Mouse (Mus musculus): ENCODE measurements around the gene Ralgapa2. TPM values are rescaled to one million over a fixed set of nuclear protein-coding genes. Genes with fewer than 3 reads are reported as not detected.

The Ralgapa2 gene
- polyA plus RNA-seq, 1 experiment = 3.9 TPM

DNA sequence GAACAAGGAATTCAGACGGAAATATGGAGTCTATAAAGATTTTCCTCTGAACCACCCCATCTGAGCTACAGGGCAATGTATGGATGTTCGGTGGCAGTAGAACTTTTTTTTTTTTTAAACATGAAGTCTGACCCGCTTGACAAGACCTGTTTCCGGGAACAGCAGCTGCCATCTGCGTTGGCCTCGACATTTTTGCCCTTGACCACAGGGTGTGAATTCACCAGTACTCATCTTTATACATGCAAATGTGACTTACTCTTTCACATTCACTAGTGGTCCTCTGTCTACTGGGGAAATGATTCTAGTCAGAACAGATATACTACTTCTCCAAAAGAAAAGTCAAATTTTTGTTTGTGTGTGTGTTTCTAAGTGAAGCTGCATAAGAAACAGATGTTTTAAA, 286.3 kb downstream of the Ralgapa2 start:
- no peaks in the 10 kb centered on the region; the same call in 1 of the 2 replicates for H3K4me1 ChIP-seq (ENCODE audit: control insufficient read depth, insufficient read depth, low read length)
- no peak overlapping the region for H3K4me3 ChIP-seq (ENCODE audit: insufficient read depth, low read length)
- H3K27ac ChIP-seq (ENCODE audit: insufficient read depth, low read length) = no peak overlapping the region
- TF ChIP-seq CTCF (IDR thresholded peaks at IDR 0.05; ENCODE audit: borderline replicate concordance, insufficient read depth, low read length) = no peak
- TF ChIP-seq POLR2A (IDR thresholded peaks at IDR 0.05; ENCODE audit: low read depth, low read length) = no peak

- H3K27ac ChIP-seq (ENCODE audit: insufficient read depth, low read length) = no peak overlapping the region
- TF ChIP-seq CTCF (IDR thresholded peaks at IDR 0.05; ENCODE audit: borderline replicate concordance, insufficient read depth, low read length) (no peak), POLR2A (IDR thresholded peaks at IDR 0.05; ENCODE audit: low read depth, low read length) (no peak)
- no peak overlapping the region for H3K4me3 ChIP-seq (ENCODE audit: insufficient read depth, low read length)
- H3K4me1 ChIP-seq (ENCODE audit: control insufficient read depth, insufficient read depth, low read length) = no peaks in the 10 kb centered on the region; the same call in 1 of the 2 replicates
Observed at GRCm38 (mm10) chr2:146224141-146224540, 288.0 kb downstream of the Ralgapa2 start.

GRCm38 (mm10) chr2:146223176-146223905, 288.8 kb downstream of the Ralgapa2 start:
- Histone ChIP-seq H3K27ac (ENCODE audit: insufficient read depth, low read length) (no peak overlapping the region), H3K4me3 (ENCODE audit: insufficient read depth, low read length) (no peak overlapping the region), H3K4me1 (ENCODE audit: control insufficient read depth, insufficient read depth, low read length) (no peaks in the 10 kb centered on the region; the same call in 1 of the 2 replicates)
- TF ChIP-seq CTCF (IDR thresholded peaks at IDR 0.05; ENCODE audit: borderline replicate concordance, insufficient read depth, low read length) = no peak
- TF ChIP-seq POLR2A (IDR thresholded peaks at IDR 0.05; ENCODE audit: low read depth, low read length) = no peak

DNA sequence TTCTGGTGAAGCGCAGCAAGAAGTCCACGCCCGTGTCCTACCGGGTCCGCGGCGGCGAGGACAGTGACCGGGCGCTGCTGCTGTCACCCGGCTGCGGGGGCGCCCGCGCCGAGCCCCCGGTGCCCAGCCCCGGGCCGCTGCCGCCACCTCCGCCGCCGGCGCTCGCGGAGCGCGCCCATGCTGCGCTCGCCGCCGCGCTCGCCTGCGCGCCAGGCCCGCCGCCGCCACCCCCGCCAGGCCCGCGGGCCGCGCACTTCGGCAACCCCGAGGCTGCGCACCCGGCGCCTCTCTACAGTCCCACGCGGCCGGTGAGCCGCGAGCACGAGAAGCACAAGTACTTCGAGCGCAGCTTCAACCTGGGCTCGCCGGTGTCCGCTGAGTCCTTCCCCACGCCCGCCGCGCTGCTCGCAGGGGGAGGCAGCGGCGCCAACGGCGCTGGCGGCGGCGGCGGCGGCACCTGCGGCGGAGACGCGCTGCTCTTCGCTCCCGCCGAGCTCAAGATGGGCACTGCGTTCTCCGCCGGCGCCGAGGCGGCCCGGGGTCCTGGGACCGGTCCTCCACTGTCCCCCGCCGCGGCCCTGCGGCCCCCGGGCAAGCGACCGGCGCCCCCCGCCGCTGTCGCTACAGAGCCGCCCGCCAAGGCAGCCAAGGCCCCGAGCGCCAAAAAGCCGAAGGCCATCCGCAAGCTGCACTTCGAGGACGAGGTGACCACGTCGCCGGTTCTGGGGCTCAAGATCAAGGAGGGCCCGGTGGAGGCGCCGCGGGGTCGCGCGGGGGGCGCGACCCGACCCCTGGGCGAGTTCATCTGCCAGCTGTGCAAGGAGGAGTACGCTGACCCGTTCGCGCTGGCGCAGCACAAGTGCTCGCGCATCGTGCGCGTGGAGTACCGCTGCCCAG, 289.6 kb downstream of the Ralgapa2 start:
- Histone ChIP-seq H3K4me1 (ENCODE audit: control insufficient read depth, insufficient read depth, low read length) (no peaks in the 10 kb centered on the region; the same call in 1 of the 2 replicates), H3K4me3 (ENCODE audit: insufficient read depth, low read length) (peak overlapping the region; percentile 31), H3K27ac (ENCODE audit: insufficient read depth, low read length) (no peak overlapping the region)
- TF ChIP-seq POLR2A (IDR thresholded peaks at IDR 0.05; ENCODE audit: low read depth, low read length) = no peak
- no peak for TF ChIP-seq CTCF (IDR thresholded peaks at IDR 0.05; ENCODE audit: borderline replicate concordance, insufficient read depth, low read length)

DNA sequence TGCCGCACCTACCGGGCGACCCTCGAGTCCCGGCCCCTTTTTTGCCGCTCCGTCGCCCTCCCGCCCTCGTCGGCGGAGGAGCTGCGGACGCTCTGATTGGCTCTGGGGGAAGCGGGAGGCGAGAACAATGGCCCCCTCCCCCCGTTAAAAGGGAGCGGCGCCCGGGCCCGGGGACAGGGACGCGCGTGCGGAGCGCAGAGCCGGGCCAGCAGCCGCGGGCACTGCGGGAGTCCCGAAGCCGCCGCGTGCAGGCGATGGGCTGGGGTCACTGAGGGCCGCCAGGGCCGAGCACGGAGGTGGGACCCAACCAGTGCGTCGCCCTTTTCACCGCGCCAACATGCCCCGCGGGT, 290.2 kb downstream of the Ralgapa2 start:
- Histone ChIP-seq H3K4me3 (ENCODE audit: insufficient read depth, low read length) (peak overlapping the region; percentile 31), H3K27ac (ENCODE audit: insufficient read depth, low read length) (no peak overlapping the region), H3K4me1 (ENCODE audit: control insufficient read depth, insufficient read depth, low read length) (no peaks in the 10 kb centered on the region; the same call in 1 of the 2 replicates)

GRCm38 (mm10) chr2:146221076-146221928, 290.8 kb downstream of the Ralgapa2 start, which contains the start of gene Insm1:
Gene Insm1 (plus strand): TSS chr2:146221921.
- peak within 1 kb of the TSS; percentile 31 for H3K4me3 ChIP-seq (ENCODE audit: insufficient read depth, low read length)
- TF ChIP-seq CTCF (IDR thresholded peaks at IDR 0.05; ENCODE audit: borderline replicate concordance, insufficient read depth, low read length) (no peak), POLR2A (IDR thresholded peaks at IDR 0.05; ENCODE audit: low read depth, low read length) (no peak)
- no peak within 1 kb of the TSS for H3K27ac ChIP-seq (ENCODE audit: insufficient read depth, low read length)
- no peaks in the 10 kb centered on the region; the same call in 1 of the 2 replicates for H3K4me1 ChIP-seq (ENCODE audit: control insufficient read depth, insufficient read depth, low read length)

More for the DNA sequence above, 290.2 kb downstream of the Ralgapa2 start:
- TF ChIP-seq POLR2A (IDR thresholded peaks at IDR 0.05; ENCODE audit: low read depth, low read length) (no peak), CTCF (IDR thresholded peaks at IDR 0.05; ENCODE audit: borderline replicate concordance, insufficient read depth, low read length) (no peak)

DNA sequence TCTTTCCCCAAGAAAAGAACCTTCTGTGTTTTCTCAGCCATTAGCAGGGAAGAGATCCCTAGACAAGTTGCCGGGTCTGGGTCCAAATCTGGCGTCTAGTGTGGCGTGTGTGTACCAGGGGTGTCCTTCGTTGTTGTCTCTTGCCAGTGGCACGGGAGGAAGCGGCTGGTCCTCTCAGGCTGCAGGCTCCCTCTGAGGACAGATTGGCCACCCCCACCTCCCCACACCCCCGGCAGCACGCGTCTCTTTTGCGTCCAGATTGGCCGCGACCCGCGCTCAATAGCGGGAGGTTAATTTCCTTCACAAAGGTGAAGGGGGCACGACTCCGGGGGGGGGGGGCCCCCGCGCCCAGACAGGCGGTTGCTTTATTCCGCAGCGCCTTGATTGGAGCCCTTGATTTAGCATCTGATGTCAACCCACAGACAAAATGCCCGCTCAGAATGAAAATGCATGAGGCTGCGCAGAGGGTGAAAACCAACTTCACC, 291.5 kb downstream of the Ralgapa2 start:
- Histone ChIP-seq H3K27ac (ENCODE audit: insufficient read depth, low read length) (no peak overlapping the region), H3K4me3 (ENCODE audit: insufficient read depth, low read length) (no peak overlapping the region), H3K4me1 (ENCODE audit: control insufficient read depth, insufficient read depth, low read length) (no peaks in the 10 kb centered on the region; the same call in 1 of the 2 replicates)
- TF ChIP-seq POLR2A (IDR thresholded peaks at IDR 0.05; ENCODE audit: low read depth, low read length) = no peak
- no peak for TF ChIP-seq CTCF (IDR thresholded peaks at IDR 0.05; ENCODE audit: borderline replicate concordance, insufficient read depth, low read length)

DNA sequence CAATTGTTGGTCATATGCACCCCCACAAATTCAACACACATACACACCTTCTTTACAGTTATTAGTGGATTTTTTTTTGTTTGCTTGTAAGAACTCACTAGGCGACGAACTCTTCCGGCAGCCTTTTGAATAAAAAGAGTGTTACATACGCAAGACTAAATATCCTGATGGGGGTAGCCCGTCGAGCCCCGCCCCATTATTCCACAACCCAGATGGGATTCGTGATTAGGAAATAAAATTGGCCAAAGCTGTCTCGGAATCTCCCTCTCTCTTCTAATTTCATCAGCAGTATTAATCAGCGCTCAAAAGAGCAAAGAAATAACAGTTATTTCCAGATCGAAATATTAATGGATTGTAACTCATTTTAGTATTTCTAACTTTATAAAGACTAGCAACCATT, 292.4 kb downstream of the Ralgapa2 start:
- Histone ChIP-seq H3K4me1 (ENCODE audit: control insufficient read depth, insufficient read depth, low read length) (no peaks in the 10 kb centered on the region; the same call in 1 of the 2 replicates), H3K27ac (ENCODE audit: insufficient read depth, low read length) (no peak overlapping the region), H3K4me3 (ENCODE audit: insufficient read depth, low read length) (no peak overlapping the region)
- TF ChIP-seq POLR2A (IDR thresholded peaks at IDR 0.05; ENCODE audit: low read depth, low read length) (no peak), CTCF (IDR thresholded peaks at IDR 0.05; ENCODE audit: borderline replicate concordance, insufficient read depth, low read length) (no peak)
